Mouse (Mus musculus): Measurements from ENCODE around the gene Bpifc. TPM values are rescaled to one million over a fixed set of nuclear protein-coding genes. Genes with fewer than 3 reads are reported as not detected.

Bpifc gene
- 14.9 and 15.6 TPM in 2 replicates for polyA plus RNA-seq (2015; fragmentation: Nextera tagmentation; extraction: Ambion mirVana)

DNA sequence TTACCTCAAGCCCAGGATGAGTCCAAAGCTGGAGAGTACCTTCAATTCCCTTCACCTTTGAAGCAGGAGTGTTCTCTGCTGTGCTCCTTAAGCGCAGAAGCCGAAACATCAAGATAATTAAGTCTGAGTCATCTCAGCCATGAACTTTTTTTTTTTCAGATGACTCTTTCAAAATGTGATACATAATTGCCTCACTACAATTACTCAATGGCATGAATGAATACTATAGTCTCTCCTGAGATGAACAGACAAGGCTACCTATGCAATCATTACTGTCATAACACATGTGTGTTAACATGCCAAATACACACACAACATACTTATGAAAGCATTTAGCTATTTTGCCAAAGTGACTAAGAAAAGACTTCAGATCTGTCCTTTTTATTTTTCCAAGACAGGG is at the start of gene Bpifc:
Bpifc (minus strand) TSS at position 115 of the 400 bp plus-strand sequence.
- no peaks in the 10 kb centered on the region for H3K36me3 ChIP-seq (ENCODE audit: control insufficient read depth, insufficient read depth, low read length)
- H3K9ac ChIP-seq (ENCODE audit: low read length): no peak within 1 kb of the TSS
- TF ChIP-seq EP300 (optimal IDR thresholded peaks at IDR 0.05) (no peak), CTCF (IDR thresholded peaks at IDR 0.05; ENCODE audit: low read depth) (no peak)
- H3K4me2 ChIP-seq (replicated peaks; ENCODE audit: low read depth): no peak within 1 kb of the TSS
- H3K27me3 ChIP-seq (ENCODE audit: control insufficient read depth, insufficient read depth, low read length): no peaks in the 10 kb centered on the region
- no peaks in the 10 kb centered on the region for H3K4me1 ChIP-seq (replicated peaks; ENCODE audit: control insufficient read depth, insufficient read depth)
- H3K9me3 ChIP-seq (ENCODE audit: control insufficient read depth, low read length): no peaks in the 10 kb centered on the region
- WGBS: 78% methylated on average over 2 of the region's 2 CpGs
- DNase-seq (ENCODE audit: low spot score): no peak
- H3K4me3 ChIP-seq (ENCODE audit: low read depth, low read length): no peak within 1 kb of the TSS
- peak within 1 kb of the TSS; percentile 24; the same call in 1 of the 2 replicates for H3K27ac ChIP-seq (replicated peaks)
- ATAC-seq (ENCODE audit: low FRiP score, low TSS enrichment): no peak

DNA sequence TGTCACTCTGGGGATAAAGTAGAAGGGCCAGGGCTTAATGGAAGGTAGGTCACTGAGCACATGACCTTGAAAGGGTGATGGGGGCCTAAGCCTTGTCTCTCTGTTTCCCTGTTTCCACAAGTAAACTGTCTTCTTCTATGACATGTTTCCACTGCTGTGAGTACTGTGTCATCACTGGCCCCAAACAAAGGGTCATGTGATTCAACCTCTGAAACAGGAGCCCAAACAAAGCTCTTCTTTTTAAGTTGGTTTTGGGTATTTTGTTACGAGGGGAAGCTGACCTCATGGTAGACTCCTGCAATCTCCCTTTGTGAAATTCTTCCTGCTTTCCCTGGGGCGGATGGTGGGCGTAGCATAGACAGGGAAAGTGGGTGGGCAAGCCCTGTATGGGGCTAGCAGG is 48.6 kb upstream of the Bpifc start:
- Histone ChIP-seq H3K9me3 (ENCODE audit: control insufficient read depth, low read length) (no peaks in the 10 kb centered on the region), H3K4me2 (replicated peaks; ENCODE audit: low read depth) (no peak overlapping the region), H3K36me3 (ENCODE audit: control insufficient read depth, insufficient read depth, low read length) (no peaks in the 10 kb centered on the region; the same call in 1 of the 2 replicates), H3K9ac (ENCODE audit: low read length) (no peak overlapping the region), H3K4me1 (replicated peaks; ENCODE audit: control insufficient read depth, insufficient read depth) (no peaks in the 10 kb centered on the region), H3K27me3 (ENCODE audit: control insufficient read depth, insufficient read depth, low read length) (no peaks in the 10 kb centered on the region), H3K4me3 (ENCODE audit: low read depth, low read length) (no peak overlapping the region), H3K27ac (replicated peaks) (no peak overlapping the region)
- TF ChIP-seq EP300 (optimal IDR thresholded peaks at IDR 0.05) (no peak), CTCF (IDR thresholded peaks at IDR 0.05; ENCODE audit: low read depth) (no peak)
- DNase-seq (ENCODE audit: low spot score) (no peak), ATAC-seq (ENCODE audit: low FRiP score, low TSS enrichment) (no peak)
- WGBS: 54% methylated on average over 3 of the region's 3 CpGs

- 60% methylated on average over 2 of the region's 2 CpGs for whole genome bisulfite sequencing
- no peak for ATAC-seq (ENCODE audit: low FRiP score, low TSS enrichment)
- Histone ChIP-seq H3K4me1 (replicated peaks; ENCODE audit: control insufficient read depth, insufficient read depth) (no peaks in the 10 kb centered on the region), H3K36me3 (ENCODE audit: control insufficient read depth, insufficient read depth, low read length) (no peaks in the 10 kb centered on the region; the same call in 1 of the 2 replicates), H3K9me3 (ENCODE audit: control insufficient read depth, low read length) (no peaks in the 10 kb centered on the region), H3K27ac (replicated peaks) (no peak overlapping the region), H3K9ac (ENCODE audit: low read length) (no peak overlapping the region), H3K27me3 (ENCODE audit: control insufficient read depth, insufficient read depth, low read length) (no peaks in the 10 kb centered on the region), H3K4me2 (replicated peaks; ENCODE audit: low read depth) (no peak overlapping the region), H3K4me3 (ENCODE audit: low read depth, low read length) (no peak overlapping the region)
- DNase-seq (ENCODE audit: low spot score): no peak
- TF ChIP-seq CTCF (IDR thresholded peaks at IDR 0.05; ENCODE audit: low read depth): no peak
These were observed 46.0 kb upstream of the Bpifc start for GRCm38 (mm10) chr10:86057712-86058111.

GRCm38 (mm10) chr10:86057286-86057685 is 45.6 kb upstream of the Bpifc start:
- Histone ChIP-seq H3K9ac (ENCODE audit: low read length) (no peak overlapping the region), H3K36me3 (ENCODE audit: control insufficient read depth, insufficient read depth, low read length) (no peaks in the 10 kb centered on the region; the same call in 1 of the 2 replicates), H3K4me1 (replicated peaks; ENCODE audit: control insufficient read depth, insufficient read depth) (no peaks in the 10 kb centered on the region), H3K4me3 (ENCODE audit: low read depth, low read length) (no peak overlapping the region), H3K27ac (replicated peaks) (no peak overlapping the region), H3K27me3 (ENCODE audit: control insufficient read depth, insufficient read depth, low read length) (no peaks in the 10 kb centered on the region), H3K4me2 (replicated peaks; ENCODE audit: low read depth) (no peak overlapping the region), H3K9me3 (ENCODE audit: control insufficient read depth, low read length) (no peaks in the 10 kb centered on the region)
- DNase-seq (ENCODE audit: low spot score) (no peak), ATAC-seq (ENCODE audit: low FRiP score, low TSS enrichment) (no peak)
- WGBS: 89% methylated on average over 11 of the region's 11 CpGs
- no peak for TF ChIP-seq EP300 (optimal IDR thresholded peaks at IDR 0.05)
- TF ChIP-seq CTCF (IDR thresholded peaks at IDR 0.05; ENCODE audit: low read depth): no peak

DNA sequence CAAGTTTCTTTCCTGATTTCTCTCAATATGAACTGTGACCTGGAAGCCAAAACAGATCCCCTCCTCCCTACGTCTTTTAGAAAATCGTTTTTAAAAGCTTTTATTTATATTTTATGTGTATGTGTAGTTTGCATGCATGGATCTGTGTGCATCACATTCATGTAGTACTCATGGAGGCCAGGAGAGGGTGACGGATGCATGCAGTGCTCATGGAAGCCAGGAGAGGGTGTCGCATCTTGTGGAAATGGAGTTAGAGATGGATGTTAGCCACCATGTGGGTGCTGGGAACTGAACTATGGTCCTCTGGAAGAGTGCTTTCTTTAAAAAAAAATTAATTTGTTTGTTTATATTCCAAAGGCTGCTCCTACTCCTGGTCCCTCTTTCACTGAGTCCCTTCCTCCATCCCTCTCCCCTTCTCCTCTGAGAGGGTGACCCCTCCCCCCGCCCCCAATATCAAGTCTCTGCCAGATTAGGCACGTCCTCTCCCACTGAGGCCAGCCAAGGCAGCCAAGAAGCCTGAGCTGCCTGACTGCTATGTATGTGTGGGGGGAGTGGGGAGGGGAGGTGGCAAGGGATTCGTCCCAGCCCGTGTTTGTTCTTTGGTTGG is 44.7 kb upstream of the Bpifc start:
- 73% methylated on average over 8 of the region's 8 CpGs for WGBS
- Histone ChIP-seq H3K9me3 (ENCODE audit: control insufficient read depth, low read length) (no peaks in the 10 kb centered on the region), H3K4me2 (replicated peaks; ENCODE audit: low read depth) (no peak overlapping the region), H3K4me1 (replicated peaks; ENCODE audit: control insufficient read depth, insufficient read depth) (no peaks in the 10 kb centered on the region), H3K36me3 (ENCODE audit: control insufficient read depth, insufficient read depth, low read length) (peaks cover 1% of the 10 kb centered on the region; the same call in 1 of the 2 replicates), H3K4me3 (ENCODE audit: low read depth, low read length) (no peak overlapping the region), H3K9ac (ENCODE audit: low read length) (no peak overlapping the region), H3K27me3 (ENCODE audit: control insufficient read depth, insufficient read depth, low read length) (no peaks in the 10 kb centered on the region), H3K27ac (replicated peaks) (no peak overlapping the region)
- DNase-seq (ENCODE audit: low spot score) (no peak), ATAC-seq (ENCODE audit: low FRiP score, low TSS enrichment) (no peak)
- peak; percentile 46 for TF ChIP-seq CTCF (IDR thresholded peaks at IDR 0.05; ENCODE audit: low read depth)
- no peak for TF ChIP-seq EP300 (optimal IDR thresholded peaks at IDR 0.05)

DNA sequence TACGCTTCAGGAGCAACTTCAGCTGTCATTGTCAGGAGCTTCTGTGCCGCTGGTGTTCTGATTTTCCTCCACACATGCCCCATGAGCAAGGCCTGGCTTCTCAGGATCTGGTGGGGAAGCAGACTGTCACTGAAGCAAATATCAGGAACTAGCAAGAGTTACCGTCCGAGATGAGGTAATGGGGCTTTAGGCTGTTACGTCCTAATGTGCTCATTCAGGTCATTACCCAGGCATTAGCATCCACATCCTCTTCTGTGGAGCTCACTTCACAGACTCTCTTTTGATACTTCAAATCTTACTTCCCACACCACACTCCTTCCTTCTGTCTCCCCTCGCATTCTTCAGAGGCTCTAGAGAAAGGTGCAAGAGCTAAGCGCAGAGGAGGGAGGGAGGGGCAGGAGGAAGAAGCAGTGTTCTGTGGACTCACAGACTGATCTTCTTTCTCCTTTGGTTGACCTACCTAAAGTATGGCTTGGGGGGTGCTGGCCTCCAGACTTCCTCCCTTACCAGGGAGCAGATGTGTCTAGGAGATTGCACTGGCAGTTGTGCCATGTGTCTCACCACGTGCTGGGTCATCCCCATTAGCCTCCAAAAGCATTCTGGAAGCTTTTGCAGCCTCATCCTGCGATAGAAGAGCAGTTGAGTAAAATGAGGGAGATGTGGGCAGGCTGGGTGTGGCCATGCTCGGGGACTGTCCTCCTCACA is 41.3 kb upstream of the Bpifc start:
- Histone ChIP-seq H3K36me3 (ENCODE audit: control insufficient read depth, insufficient read depth, low read length) (peaks cover 8% of the 10 kb centered on the region), H3K9me3 (ENCODE audit: control insufficient read depth, low read length) (no peaks in the 10 kb centered on the region), H3K4me3 (ENCODE audit: low read depth, low read length) (no peak overlapping the region), H3K4me1 (replicated peaks; ENCODE audit: control insufficient read depth, insufficient read depth) (no peaks in the 10 kb centered on the region), H3K9ac (ENCODE audit: low read length) (no peak overlapping the region), H3K4me2 (replicated peaks; ENCODE audit: low read depth) (no peak overlapping the region), H3K27me3 (ENCODE audit: control insufficient read depth, insufficient read depth, low read length) (no peaks in the 10 kb centered on the region), H3K27ac (replicated peaks) (no peak overlapping the region)
- ATAC-seq (ENCODE audit: low FRiP score, low TSS enrichment): no peak
- 77% methylated on average over 10 of the region's 10 CpGs for whole genome bisulfite sequencing
- no peak for DNase-seq (ENCODE audit: low spot score)
- TF ChIP-seq CTCF (IDR thresholded peaks at IDR 0.05; ENCODE audit: low read depth) (no peak), EP300 (optimal IDR thresholded peaks at IDR 0.05) (no peak)
